Comparison of ENCODE assay signal across 9 mouse cellular contexts in genomic region chr5:151393821-151394662, GRCm38 (mm10). TPM values are rescaled to one million over a fixed set of nuclear protein-coding genes. Genes with fewer than 3 reads are reported as not detected.
DNase-seq lines count a peak whose midpoint lies in the region; ATAC-seq lines count a peak whose summit lies in the region.
"Had no signal": no experiment of that assay in that cellular context is flagged by ENCODE, and none has a peak within 500 bp of the region (broad histone marks: within the 10 kb centered on the region; RNA-seq: fewer than 3 reads in every experiment).

No protein-coding gene starts in this region.

- peaks cover 18% of the 10 kb centered on the region for H3K4me1 ChIP-seq in lung, embryonic 16.5 days (replicated peaks; ENCODE audit: control insufficient read depth, insufficient read depth, low read length)
- H3K4me1 ChIP-seq: midbrain, embryonic 12.5 days had no signal

- no peak overlapping the region for H3K4me3 ChIP-seq in lung, embryonic 16.5 days (ENCODE audit: low read length)
- H3K4me3 ChIP-seq: midbrain, embryonic 12.5 days had no signal

- intact Hi-C loops in gastrocnemius, postnatal 14 days (cut with DNase I; ENCODE audit: low total_unique reads): no loop called here
- intact Hi-C loops in gastrocnemius, postnatal 36 days (cut with DNase I): no loop called here

- H3K27me3 ChIP-seq in lung, embryonic 16.5 days (ENCODE audit: control insufficient read depth, insufficient read depth, low read depth, low read length): no peaks in the 10 kb centered on the region
- H3K27me3 ChIP-seq: midbrain, embryonic 12.5 days had no signal

- peak overlapping the region; percentile 83 for H3K27ac ChIP-seq in lung, embryonic 16.5 days (ENCODE audit: low read length)
- H3K27ac ChIP-seq: midbrain, embryonic 12.5 days had no signal

- no peaks in the 10 kb centered on the region for H3K36me3 ChIP-seq in lung, embryonic 16.5 days (ENCODE audit: control insufficient read depth, insufficient read depth, low read length)
- H3K36me3 ChIP-seq: midbrain, embryonic 12.5 days had no signal

- whole genome bisulfite sequencing in lung, embryonic 16.5 days: 27% methylated on average over 7 of the region's 7 CpGs

- peak; percentile 5 for DNase-seq in gastrocnemius, postnatal 14 days
- DNase-seq in gastrocnemius, postnatal 36 days: no peak
- DNase-seq in Muller cell, postnatal 12 days (ENCODE audit: inconsistent ontology term): peak; percentile 93
- DNase-seq in heart, adult 9 months (ENCODE audit: low spot score in 2 of 2): peak; percentile 33 to 40
- no peak for DNase-seq in right cerebral cortex, postnatal 4 days
- no peak for DNase-seq in thymus, adult 18-20 months

- H3K4me2 ChIP-seq in lung, embryonic 16.5 days (ENCODE audit: low read depth, low read length): no peak overlapping the region
- H3K4me2 ChIP-seq: midbrain, embryonic 12.5 days had no signal

- H3K9me3 ChIP-seq in lung, embryonic 16.5 days (ENCODE audit: control insufficient read depth, low read length): no peaks in the 10 kb centered on the region
- H3K9me3 ChIP-seq: midbrain, embryonic 12.5 days had no signal

- ATAC-seq in lung, embryonic 16.5 days (ENCODE audit: low read depth): peak; percentile 89
- no peak for ATAC-seq in erythroblast, adult 5-6 weeks (replicated peaks; ENCODE audit: low FRiP score, poor library complexity, severe bottlenecking)

- no peak overlapping the region for H3K9ac ChIP-seq in lung, embryonic 16.5 days (ENCODE audit: low read length)
- H3K9ac ChIP-seq: midbrain, embryonic 12.5 days had no signal

RNA-seq across cellular contexts. Expression of gene Gm42906, which starts 33.9 kb away (rescaled TPM):
- 1 to 10 TPM in 1 of 2 experiments, not detected in 1; 1.5 TPM for total RNA-seq in gastrocnemius, postnatal 14 days (2021)
- total RNA-seq in gastrocnemius, postnatal 36 days (2021): not detected
- not detected in 2 replicates for polyA plus RNA-seq in lung, embryonic 16.5 days (2015; fragmentation: Nextera tagmentation; extraction: Ambion mirVana)
- not detected in 2 replicates for total RNA-seq in erythroblast, adult 5-6 weeks (2015; ENCODE audit: low replicate concordance)
- total RNA-seq in erythroblast, adult 5-6 weeks (2017; ENCODE audit: low replicate concordance): not detected in 2 replicates
- polyA plus RNA-seq: midbrain, embryonic 12.5 days had no signal

Comparison
In these comparisons a context has a peak if more than half of its experiments do, and no peak if none do; other contexts are left out.
1. DNase-seq: peak in gastrocnemius, postnatal 14 days (single experiment), Muller cell, postnatal 12 days (single experiment) and heart, adult 9 months (2 of 2); none in gastrocnemius, postnatal 36 days (0 of 2), right cerebral cortex, postnatal 4 days (single experiment) and thymus, adult 18-20 months (0 of 2).